Mouse (Mus musculus) frontal cortex, postnatal 25 days (tissue): ENCODE data around the gene Kmt2a.

Experiments
- DNase-seq, 2 experiments: peaks; one replicate each; pipeline ENCODE4 v3.0.0; 2022; ENCODE audit warnings: low spot score in 2 of 2

Kmt2a gene

DNA sequence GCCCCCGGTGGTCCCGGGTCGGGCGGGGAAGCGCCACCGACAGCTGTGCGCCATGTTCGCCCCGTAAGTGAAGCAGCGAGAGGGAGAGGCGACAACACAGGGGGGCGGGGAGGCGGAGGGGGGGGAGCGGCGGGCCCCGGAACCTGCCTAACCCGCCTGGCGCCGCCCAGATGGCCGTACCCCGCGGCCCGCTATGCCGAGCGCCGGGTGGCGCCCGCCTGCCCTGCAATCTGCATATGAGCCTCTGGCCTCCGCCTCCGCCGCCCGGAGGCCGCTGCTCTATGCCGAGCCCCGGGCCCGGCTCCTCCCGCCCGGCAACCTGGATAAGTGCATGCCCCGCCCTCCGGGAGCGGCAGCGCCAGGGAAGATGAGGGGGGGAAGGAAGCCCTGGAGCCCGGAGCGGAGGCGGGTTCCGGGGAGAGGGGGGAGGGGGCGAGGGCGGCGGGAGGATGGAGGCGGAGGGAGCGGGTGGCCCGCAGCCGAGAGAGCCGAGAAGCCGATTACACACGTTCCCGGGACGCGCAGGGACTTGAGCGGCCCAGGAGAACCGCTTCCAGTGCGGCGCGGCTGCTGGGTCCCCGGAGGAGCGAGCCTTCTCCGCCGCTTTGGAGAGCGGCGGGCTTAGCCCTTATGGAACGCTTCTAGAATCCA lies at the start of gene Kmt2a:
TSS of gene Kmt2a (minus strand) at position 76 of the 651 bp plus-strand sequence.
- peak; percentile 98 to 99 for DNase-seq

DNA sequence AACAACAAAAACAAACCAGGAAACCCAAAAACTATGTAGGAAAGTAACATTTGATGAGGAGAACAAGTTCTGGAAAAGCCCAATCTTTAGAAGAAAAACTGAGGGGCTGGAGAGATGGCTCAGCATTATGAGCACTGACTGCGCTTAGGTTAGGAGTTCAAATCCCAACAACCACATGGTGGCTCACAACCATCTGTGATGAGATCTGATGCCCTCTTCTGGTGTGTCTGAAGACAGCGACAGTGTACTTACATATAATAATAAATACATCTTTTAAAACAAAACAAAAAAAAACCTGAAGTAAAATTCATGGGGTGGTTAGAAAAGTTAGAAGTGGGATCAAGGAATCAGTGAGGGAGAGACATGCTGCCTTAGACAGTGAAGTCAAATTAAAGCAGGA lies 40.4 kb upstream of the Kmt2a start:
- no peak for DNase-seq

DNA sequence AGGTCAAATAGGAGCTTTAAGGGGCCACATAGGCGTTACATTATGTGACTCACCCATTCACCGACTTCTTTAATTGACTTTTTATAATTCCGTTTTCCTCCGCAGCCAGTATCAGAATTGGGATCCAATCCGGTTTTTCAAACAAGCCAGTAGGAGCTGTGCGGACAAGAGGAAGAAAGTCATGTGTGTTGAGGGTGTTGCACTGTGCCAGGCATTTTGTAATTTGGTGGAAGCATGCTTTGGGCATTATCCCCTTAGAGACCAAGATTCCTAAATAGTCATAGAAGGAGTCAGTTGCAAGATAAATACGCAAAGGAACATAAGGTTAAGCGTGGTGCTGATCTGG lies 40.0 kb upstream of the Kmt2a start:
- no peak for DNase-seq

DNA sequence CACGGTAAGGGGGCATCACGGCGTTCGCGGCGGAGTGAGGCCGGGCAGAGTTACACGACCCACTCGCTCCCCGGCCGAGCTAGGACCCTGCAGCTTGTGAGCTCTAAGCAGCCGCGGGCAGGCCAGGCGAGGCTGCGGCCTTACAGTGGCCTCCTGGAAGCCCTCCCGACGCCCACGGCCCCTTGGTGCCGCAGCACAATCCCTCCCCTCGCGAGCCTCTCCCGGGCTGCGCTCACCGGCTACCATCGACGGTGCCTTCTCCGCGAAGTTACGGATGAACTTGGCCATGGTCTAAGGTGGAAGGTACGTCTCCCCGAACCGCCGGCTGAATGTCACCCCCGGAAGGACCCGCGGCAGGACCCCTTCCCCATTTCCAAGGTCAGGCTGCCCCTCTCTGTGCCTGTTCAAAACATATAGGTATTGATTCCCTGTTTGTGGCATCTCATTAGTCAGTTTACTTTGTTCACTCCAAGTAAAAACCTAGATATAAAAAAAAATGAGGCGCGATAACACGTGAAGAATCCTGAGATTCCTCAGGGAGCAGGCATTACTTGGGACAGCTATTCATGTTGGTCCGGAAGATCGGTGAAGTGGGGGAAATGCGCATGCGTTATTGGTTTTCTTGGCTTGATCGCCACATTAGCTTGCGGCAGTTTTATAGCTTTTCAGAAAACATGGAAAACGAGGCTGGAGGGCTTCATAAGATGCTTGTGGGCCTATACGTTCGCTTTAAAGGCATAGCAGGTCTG lies 39.5 kb upstream of the Kmt2a start, which contains the start of gene Atp5l:
TSS of gene Atp5l (minus strand) at position 369 of the 749 bp plus-strand sequence.
- peak; percentile 65 to 79 for DNase-seq

DNA sequence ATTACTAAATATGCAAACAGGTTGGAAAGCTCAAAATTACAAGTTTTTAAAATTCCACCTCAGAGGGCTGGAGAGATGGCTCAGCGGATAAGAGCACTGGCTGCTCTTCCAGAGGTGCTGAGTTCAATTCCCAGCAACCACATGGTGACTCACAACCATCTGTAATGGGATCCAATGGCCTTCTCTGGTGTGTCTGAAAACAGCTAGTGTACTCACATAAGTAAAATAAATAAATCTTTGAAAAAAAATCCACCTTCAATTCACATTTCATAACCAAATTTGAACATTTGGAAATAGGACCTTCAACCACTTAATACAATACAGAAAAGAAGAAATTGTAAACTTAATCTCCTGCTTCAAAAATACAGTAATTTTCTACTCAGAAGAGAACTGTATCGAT lies 38.5 kb upstream of the Kmt2a start:
- DNase-seq, result no peak

DNA sequence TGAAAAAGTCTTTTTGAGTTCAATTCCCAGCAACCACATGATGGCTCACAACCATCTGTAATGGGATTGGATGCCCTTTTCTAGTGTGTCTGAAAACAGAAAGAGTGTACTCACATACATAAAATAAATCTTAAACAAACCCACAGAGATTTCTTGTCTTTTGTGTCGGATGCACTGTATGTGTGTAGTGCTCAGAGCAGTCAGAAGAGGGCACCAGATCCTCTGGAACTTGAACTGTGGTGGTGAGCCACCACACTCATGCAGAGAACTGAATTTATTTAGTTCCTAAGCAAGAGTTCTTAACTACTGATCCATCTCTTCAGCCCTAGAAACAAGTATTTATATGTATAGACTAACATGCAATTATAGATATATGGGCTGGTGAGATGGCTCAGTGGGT lies 35.1 kb upstream of the Kmt2a start:
- no peak for DNase-seq

DNA sequence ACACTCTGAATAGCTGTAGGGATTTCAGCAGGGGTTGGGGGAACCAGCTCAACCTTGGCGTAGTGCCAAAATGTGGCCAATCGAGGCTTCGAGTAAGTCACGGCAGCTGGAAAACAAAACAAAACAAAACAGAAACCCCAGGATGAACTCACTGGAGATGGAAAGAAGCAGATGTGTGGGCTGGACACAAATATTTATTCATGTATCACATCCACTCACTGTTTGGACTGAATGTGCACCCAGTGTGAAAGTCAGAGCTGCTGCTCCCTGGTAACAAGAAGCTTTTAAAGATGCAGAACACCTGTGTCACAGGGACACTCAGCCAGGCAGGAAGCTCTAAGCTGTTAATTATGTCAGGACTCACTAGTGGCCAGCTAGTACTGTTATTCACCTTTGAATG lies 33.6 kb upstream of the Kmt2a start:
- DNase-seq, result no peak

DNA sequence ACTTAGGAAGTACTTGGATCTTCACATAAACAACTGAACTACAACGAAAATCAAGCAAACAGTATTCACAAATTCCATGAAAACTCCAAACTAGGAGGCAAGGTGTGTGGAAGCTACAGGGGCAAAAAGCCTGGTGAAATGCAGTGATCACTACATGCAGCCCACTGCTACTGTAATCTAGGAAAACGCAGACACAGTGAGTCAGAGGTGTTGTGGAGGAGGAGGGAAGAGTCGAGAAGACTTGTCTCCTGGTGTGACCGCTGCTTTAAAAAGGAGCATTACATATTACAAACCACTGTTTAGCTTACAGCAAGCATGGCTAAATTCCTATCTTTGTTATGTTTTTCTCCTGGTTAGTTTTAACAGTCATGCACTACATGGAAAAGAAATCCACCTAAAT lies 30.3 kb upstream of the Kmt2a start:
- DNase-seq, result no peak

DNA sequence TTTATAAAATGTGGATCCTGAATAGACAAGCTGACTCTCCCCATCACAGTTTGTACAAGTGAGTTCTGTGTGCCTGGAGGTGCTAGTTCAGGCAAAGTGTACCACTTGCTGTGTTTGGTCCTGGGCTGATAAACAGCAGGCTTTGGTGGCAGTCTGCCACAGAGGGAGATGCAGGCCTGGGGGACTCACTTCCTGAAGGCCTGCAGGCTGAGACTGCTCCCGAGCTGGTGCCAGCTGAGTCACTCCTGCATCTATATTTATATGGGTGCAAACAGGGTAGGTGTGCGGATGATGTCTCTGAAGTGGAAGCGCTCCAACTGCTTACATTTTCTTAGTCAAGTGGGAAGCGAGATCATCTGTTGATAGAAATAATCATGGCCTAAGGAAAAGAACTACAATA lies 24.5 kb upstream of the Kmt2a start:
- peak; percentile 39 to 56 for DNase-seq

DNA sequence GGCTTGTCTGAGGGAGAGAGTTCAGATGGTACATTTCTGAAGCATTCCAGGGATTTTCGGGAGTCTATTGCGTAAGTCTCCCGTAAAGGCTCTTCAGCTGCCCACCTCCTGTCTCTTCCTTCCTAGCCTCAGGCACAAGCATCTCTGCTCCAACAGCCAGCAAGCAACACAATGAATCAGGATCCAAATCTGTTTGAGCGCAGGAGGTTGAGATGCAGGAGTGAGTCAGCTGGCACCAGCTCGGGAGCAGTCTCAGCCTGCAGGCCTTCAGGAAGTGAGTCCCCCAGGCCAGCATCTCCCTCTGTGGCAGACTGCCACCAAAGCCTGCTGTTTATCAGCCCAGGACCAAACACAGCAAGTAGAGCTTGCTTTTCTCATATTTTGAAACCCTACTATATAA lies 23.9 kb upstream of the Kmt2a start:
- DNase-seq, result peak; percentile 35 to 63

DNA sequence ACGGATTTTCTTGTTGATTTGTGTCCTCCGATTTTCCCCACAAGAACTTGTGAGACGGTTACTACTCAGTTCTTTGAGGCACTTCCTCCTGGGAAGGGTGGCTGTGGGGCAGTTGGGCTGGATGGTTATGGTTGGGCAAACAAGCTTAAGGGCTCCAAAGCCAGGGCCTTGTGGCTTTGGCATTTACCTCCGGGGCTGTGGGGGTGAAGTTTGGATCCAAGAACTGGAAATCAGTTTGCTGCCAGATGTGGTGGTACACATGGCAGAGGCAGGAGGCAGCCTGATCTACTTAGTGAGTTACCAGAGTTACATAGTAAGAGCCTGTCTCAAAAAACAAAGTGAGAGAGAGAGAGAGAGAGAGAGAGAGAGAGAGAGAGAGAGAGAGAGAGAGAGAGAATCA lies 22.8 kb upstream of the Kmt2a start:
- DNase-seq, result no peak

DNA sequence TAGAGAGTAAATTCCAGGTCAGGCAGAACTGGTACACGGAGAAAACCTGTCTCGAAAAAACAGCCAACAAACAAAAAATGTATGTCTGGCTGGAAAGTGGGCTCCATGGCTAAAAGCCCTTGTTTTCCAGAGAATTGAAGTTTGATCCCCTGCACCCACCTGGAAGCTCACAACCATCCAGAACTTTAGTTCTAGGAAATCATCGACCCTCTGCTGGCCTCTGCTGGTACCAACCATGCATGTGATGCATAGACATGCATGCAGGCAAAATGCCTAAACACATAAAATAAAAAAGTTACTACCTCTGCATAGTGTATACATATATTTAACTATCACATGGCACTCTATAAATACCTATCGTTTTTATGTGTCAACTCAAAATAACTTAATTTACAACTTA lies 19.3 kb upstream of the Kmt2a start:
- no peak for DNase-seq

DNA sequence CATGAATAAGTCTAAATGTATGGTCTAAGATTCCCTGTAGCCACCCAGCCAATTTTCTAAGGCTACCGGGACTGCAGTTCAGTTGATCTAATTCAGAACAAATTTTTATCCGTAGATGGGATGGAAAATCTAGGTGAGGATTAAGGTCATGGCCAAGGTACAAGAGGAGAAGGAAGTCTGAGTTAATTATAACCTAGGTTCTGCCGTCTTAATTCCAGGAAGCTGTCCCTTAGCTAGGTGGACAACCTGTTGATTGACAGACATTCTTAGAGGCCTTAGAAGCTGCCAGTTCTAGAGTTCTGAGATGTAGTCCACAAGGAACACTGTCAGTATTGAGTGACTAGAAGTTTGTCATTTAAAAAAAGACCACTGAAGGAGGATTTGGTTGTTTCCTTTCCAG lies 18.6 kb upstream of the Kmt2a start:
- no peak for DNase-seq

DNA sequence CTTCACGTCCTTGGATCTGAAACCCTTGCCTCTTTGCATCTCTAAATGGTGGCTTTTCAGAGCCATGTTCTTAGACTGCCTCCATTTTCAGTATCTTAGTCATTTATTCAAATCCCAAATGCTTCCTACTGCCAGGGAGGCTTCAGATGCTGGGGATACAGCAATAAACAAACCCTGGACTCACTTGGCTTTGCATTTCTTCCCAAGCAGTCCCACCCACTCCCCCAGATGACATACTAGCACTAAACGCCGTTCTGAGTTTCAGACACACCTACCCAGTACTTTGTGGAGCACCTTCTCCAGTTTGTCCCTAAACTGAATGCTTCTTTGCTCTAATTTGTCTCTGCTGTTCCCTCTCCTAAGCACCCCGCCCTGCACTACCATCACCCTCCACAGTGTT lies 15.9 kb upstream of the Kmt2a start:
- no peak for DNase-seq

DNA sequence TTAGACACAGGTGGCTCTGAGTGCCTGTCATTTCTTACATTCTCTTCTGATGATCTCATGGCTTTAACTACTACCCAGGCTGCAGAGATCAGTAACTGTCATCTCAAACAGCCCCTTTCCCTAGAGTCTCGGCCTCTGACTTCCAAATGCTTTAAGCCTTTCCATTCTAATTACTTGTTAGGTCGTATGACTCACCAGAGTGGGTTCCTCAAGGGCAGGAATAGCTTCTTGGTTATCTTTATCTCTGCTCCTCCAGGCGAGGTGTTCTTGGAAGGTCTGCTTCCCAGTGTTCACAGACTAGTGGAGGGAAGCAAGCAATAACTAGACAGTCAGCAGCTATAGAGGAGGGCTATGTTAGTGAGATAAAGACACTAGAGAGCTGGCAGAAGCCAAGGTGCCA lies 11.6 kb upstream of the Kmt2a start:
- DNase-seq, result no peak

DNA sequence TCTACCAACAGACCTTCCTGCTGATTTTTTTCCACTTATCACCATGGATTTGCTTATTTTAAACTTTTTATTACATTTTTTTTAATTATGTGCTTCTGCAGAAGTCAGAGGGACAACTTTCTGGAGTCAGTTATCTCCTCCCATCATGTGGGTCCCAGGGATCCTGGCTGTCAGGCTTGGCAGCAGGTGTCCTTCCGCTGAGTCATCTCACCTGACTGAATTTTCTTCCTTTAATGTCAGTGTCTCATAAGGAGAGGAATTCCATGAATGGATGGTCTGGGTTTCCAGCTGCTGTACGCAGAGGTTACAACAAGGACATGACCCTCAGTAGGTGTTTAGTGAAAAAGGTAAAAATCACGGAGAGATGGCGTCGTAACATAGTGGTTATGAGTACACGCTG lies 10.1 kb upstream of the Kmt2a start:
- DNase-seq, result no peak

DNA sequence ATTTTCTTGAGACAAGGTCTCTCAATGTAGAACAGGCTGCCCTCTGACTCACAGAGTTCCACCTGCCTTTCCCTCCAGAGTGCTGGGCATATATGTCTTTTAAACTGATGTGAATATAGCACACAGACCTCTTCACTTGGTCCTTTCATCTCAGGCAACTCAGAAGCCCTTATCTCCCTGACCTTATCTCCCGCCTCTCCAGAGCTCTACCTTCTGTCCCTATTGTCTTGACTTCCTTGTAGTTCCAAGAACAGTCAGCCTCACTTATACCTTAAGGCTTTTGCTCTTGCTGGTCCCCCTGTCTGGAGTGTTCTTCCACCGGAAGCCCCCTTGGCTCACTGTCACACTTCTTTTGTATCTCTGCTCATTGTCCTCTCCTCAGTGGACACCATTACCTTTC lies 9.0 kb upstream of the Kmt2a start:
- no peak for DNase-seq

DNA sequence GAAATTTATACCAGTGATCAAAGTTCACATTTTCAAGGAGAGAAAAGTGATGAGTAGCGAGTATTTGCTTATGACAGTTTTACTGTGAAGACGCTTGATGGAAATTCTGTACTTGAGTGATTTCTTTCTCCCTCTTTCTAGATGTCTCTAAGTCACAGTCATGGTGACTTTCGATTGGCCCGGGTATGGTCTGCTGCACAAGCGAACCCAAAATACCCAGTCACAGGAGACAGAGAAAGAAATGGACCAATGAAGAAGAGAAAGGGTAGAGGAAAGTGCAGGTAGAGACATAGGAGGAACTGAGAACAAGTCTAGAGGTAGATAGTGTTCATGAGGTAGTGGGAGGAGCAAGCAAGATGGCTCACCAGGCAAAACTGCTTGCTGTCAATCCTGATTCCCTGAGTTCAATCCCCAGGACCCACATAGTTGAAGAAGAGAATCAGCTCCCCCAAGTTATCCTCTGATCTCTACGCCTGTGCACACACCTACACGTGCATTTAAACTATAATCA lies 7.1 kb upstream of the Kmt2a start:
- no peak for DNase-seq

DNA sequence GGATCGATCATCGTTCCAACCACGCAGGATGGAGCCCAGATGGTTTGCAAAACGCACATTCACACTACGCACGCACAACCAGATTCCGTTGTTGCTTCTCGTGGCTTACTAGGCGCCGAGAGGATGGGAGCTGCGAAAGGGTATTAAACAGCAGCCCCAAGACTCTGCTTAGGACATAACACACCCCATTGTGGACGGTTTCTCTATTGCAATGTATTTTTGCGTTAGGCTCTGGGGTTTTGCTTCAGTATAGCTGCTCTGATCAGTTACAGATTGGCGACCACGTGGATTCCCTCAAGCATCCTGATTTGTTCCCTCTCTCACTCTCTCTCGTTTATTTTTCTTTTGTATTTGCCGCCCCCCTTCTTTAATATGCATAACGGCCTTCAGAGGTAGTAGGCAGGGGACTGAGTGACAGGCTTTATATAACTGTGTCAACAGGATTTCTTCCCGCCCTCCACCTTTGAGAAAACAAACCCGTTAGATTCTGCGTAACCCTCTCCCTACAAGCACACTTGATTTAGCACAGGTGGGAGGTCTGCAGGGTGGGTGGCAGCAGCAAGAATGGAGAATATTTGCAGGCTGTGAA lies 2.0 kb upstream of the Kmt2a start:
- peak; percentile 24 to 28 for DNase-seq

DNA sequence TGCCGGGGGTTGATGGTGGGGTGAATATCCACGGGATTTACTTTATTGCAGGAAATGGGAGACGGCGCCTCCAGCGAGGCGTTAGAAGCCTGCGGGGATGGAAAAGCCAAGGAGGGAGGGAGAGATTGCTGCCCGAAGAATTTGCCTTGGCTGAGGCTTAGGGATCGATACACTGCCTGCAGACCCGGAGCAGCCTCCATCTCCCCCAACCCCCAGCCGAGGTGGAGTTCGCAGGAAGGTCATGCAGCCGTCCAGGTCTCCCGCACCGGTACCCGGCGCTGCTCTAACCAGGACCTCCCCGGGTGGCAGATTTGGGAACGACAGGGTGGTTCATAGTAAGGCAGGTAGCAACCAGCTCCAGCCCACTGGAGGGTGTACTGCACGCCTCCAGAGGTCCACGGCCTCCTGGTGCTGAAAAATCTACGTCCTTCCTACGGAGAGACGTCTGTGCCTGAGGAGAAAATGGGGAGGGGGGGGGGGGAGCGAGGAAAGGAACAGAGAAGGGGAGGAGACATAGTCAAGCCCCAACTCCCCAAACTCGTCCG lies 1.4 kb upstream of the Kmt2a start:
- peak; percentile 24 to 31 for DNase-seq

DNA sequence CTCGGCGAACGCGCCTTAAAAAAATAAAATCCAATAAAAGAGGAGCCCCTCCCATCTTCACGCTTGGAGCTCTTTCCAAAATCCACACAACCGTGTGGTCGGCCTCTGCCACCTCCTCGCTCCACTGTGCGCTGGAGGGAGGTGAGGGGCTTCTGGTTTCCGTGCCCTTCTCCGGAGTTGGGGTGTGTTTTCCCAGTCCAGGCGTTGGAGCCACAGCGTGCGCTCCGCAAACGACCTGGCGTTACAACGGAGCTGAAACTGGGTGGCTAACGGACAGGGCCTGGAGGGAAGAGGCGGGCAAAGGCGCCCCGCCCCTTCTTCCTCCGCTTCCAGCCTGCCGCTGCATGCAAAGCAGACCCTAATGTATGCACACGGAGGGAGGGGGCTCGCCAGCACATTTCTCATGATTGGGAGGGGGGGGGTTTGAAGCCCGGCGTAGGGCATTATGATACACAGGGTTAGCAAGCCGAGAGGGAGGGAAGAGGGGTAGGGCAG lies 892 bp upstream of the Kmt2a start:
- DNase-seq, result peak; percentile 48 to 51

DNA sequence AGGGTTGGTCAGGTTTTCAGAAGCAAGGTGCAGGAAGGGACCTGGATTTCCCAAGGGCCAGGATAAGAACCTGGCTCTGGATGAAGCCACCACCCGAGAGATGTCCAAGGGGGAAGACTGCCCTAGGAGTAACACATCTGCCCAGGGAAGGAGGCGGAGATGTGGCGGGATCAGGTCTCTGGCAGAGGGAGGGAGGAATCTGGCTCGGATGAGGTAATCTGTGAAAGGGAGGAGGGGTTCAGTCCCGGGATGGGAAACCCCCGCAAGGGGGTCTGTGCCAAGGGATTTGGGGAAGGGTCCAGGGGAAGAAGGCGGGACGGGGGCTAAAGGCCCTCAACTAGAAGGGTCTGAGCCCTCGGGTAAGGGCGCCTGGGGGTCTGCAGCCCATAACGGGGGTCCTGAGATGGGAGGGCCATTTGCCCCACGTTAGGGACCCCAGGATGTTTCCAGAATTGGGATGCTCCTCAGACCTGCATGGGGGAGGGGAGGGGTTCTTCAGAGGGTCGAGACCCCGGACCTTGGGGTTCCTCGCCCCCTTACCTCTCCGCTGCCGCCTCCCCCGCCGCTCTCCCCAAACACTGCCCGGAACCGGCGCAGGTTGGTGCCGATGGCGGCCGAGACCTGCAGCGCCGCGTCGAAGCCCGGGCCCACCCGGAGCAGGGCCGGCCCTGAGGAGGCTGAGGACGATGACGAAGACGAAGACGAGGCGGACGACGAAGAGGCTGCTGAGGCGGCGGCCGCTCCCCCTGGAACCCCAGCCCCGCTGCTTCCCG lies 601 bp downstream of the Kmt2a start:
- DNase-seq, result no peak
